Mouse (Mus musculus): ENCODE results near the gene Actrt2. TPM values are rescaled to one million over a fixed set of nuclear protein-coding genes. Genes with fewer than 3 reads are reported as not detected.

Actrt2 gene
- polyA plus RNA-seq, 1 experiment, result not detected

DNA sequence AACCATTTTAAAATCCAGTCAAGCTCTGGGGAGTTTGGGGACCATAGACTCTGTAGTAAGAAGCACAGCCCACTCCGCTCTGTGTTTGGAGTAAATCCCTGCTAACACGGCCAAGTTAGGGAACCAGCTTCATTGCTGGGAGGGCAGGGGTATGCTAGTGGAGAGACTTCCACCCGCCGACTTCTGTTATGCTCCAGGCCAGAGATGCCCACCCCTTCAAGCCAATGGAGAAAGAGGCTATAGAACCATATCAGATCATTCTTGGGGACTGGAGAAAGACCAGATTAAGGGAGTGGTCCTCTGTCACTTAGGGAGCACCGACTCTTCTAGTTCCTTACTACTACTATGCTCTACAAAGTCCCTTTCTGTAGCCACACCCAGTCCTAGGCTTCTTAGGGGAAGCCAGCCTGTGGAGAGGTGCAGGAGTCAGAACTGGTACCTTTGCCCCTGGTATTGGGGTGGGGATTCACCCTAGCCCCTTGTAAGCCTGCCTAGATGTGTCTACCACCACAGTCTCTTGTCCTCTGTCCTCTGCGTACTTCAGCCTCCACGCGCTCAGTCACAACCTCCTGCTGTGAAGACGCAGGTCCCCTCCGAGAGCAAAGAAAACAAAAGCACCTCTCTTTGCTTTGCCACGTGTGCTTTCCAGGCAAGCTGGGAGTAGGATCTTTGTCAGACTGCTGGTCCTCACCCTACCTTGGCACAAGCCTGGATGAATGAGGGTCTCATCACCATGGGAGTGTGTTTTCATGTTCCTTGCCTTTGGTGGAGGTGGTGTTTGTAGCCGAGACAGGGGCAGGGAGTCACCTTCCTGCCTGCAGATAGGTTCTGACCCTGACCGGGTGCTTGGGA is 27.9 kb downstream of the Actrt2 start:
- no peak for TF ChIP-seq CEBPB (IDR thresholded peaks at IDR 0.05; ENCODE audit: insufficient read depth, poor library complexity, severe bottlenecking)
- no peak for TF ChIP-seq MAX (IDR thresholded peaks at IDR 0.05; ENCODE audit: low read depth)
- no peak for TF ChIP-seq TCF12 (IDR thresholded peaks at IDR 0.05; ENCODE audit: insufficient read depth, poor library complexity, severe bottlenecking)
- no peak for TF ChIP-seq POLR2A (IDR thresholded peaks at IDR 0.05; ENCODE audit: insufficient read length, low read depth)
- no peak for TF ChIP-seq SRF (IDR thresholded peaks at IDR 0.05; ENCODE audit: control insufficient read depth, insufficient read length, low read depth)
- no peak for TF ChIP-seq MYOD1 (IDR thresholded peaks at IDR 0.05; ENCODE audit: control insufficient read depth in 1 of 3, insufficient read length in 2 of 3, low read depth in 2 of 3)
- TF ChIP-seq E2F4 (IDR thresholded peaks at IDR 0.05; ENCODE audit: insufficient read depth), result no peak
- no peak for TF ChIP-seq POLR2AphosphoS2 (IDR thresholded peaks at IDR 0.05; ENCODE audit: insufficient read length, low read depth)
- no peak for TF ChIP-seq MYOG (IDR thresholded peaks at IDR 0.05; ENCODE audit: control insufficient read depth in 1 of 3, insufficient read depth in 1 of 3, insufficient read length in 2 of 3, low read depth in 2 of 3)
- no peak for TF ChIP-seq TCF3 (IDR thresholded peaks at IDR 0.05; ENCODE audit: insufficient read length, low read depth)
- TF ChIP-seq USF1 (IDR thresholded peaks at IDR 0.05; ENCODE audit: low read depth), result no peak
- no peak for TF ChIP-seq REST (IDR thresholded peaks at IDR 0.05; ENCODE audit: insufficient read depth, insufficient read length)
- H3K27me3 ChIP-seq (ENCODE audit: control insufficient read depth, insufficient read depth, insufficient read length), result no peaks in the 10 kb centered on the region

DNA sequence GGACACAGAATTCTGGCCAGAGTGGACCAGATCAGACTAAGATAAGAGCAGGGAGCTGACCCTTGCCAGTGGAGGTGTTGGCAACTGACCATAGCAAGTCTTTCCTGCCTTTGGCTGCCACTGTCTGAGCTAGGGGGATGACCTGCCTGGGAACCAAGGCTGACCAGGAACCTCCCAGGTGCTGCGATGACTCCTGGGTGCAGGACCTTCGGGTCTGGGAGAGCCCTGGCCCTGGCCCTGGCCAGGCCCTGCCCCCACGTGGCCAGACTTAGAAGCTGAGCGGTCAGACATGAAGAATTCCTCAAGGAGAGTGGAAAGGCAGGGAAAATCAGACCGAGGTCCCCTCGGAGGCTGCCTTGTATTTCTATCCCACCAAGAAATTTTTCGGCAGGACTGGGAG is 28.5 kb downstream of the Actrt2 start:
- no peak overlapping the region for H3K4me3 ChIP-seq
- no peak overlapping the region for H3K4me2 ChIP-seq (ENCODE audit: low read depth)
- H3K79me2 ChIP-seq (ENCODE audit: control insufficient read depth, insufficient read depth), result no peaks in the 10 kb centered on the region
- H3K27me3 ChIP-seq (ENCODE audit: control insufficient read depth, insufficient read depth, insufficient read length), result no peaks in the 10 kb centered on the region
- H3ac ChIP-seq (ENCODE audit: control insufficient read depth, insufficient read length), result no peak overlapping the region
- TF ChIP-seq CEBPB (IDR thresholded peaks at IDR 0.05; ENCODE audit: insufficient read depth, poor library complexity, severe bottlenecking) (no peak), TCF3 (IDR thresholded peaks at IDR 0.05; ENCODE audit: insufficient read length, low read depth) (no peak), POLR2AphosphoS2 (IDR thresholded peaks at IDR 0.05; ENCODE audit: insufficient read length, low read depth) (no peak), E2F4 (IDR thresholded peaks at IDR 0.05; ENCODE audit: insufficient read depth) (no peak), MAX (IDR thresholded peaks at IDR 0.05; ENCODE audit: low read depth) (no peak), USF1 (IDR thresholded peaks at IDR 0.05; ENCODE audit: low read depth) (no peak), MYOD1 (IDR thresholded peaks at IDR 0.05; ENCODE audit: control insufficient read depth in 1 of 3, insufficient read length in 2 of 3, low read depth in 2 of 3) (no peak), TCF12 (IDR thresholded peaks at IDR 0.05; ENCODE audit: insufficient read depth, poor library complexity, severe bottlenecking) (no peak)
- H3K36me3 ChIP-seq (ENCODE audit: control insufficient read depth, insufficient read depth), result no peaks in the 10 kb centered on the region

More for the DNA sequence above, 27.9 kb downstream of the Actrt2 start:
- H3ac ChIP-seq (ENCODE audit: control insufficient read depth, insufficient read length), result no peak overlapping the region
- no peaks in the 10 kb centered on the region for H3K79me2 ChIP-seq (ENCODE audit: control insufficient read depth, insufficient read depth)
- H3K36me3 ChIP-seq (ENCODE audit: control insufficient read depth, insufficient read depth), result no peaks in the 10 kb centered on the region
- no peak overlapping the region for H3K4me3 ChIP-seq
- no peak overlapping the region for H3K4me2 ChIP-seq (ENCODE audit: low read depth)

GRCm38 (mm10) chr4:154638320-154638886 is 29.3 kb downstream of the Actrt2 start:
- Histone ChIP-seq H3K36me3 (ENCODE audit: control insufficient read depth, insufficient read depth) (no peaks in the 10 kb centered on the region), H3K79me2 (ENCODE audit: control insufficient read depth, insufficient read depth) (no peaks in the 10 kb centered on the region), H3K27me3 (ENCODE audit: control insufficient read depth, insufficient read depth, insufficient read length) (no peaks in the 10 kb centered on the region), H3ac (ENCODE audit: control insufficient read depth, insufficient read length) (no peak overlapping the region), H3K4me3 (no peak overlapping the region), H3K4me2 (ENCODE audit: low read depth) (no peak overlapping the region)
- TF ChIP-seq POLR2A (IDR thresholded peaks at IDR 0.05; ENCODE audit: insufficient read length, low read depth) (no peak), SRF (IDR thresholded peaks at IDR 0.05; ENCODE audit: control insufficient read depth, insufficient read length, low read depth) (no peak), POLR2AphosphoS2 (IDR thresholded peaks at IDR 0.05; ENCODE audit: insufficient read length, low read depth) (no peak), CEBPB (IDR thresholded peaks at IDR 0.05; ENCODE audit: insufficient read depth, poor library complexity, severe bottlenecking) (no peak), MAX (IDR thresholded peaks at IDR 0.05; ENCODE audit: low read depth) (no peak), MYOG (IDR thresholded peaks at IDR 0.05; ENCODE audit: control insufficient read depth in 1 of 3, insufficient read depth in 1 of 3, insufficient read length in 2 of 3, low read depth in 2 of 3) (no peak), REST (IDR thresholded peaks at IDR 0.05; ENCODE audit: insufficient read depth, insufficient read length) (no peak), TCF12 (IDR thresholded peaks at IDR 0.05; ENCODE audit: insufficient read depth, poor library complexity, severe bottlenecking) (no peak), MYOD1 (IDR thresholded peaks at IDR 0.05; ENCODE audit: control insufficient read depth in 1 of 3, insufficient read length in 2 of 3, low read depth in 2 of 3) (no peak)

GRCm38 (mm10) chr4:154637468-154638319 is 30.0 kb downstream of the Actrt2 start:
- no peak overlapping the region for H3K4me3 ChIP-seq
- H3K79me2 ChIP-seq (ENCODE audit: control insufficient read depth, insufficient read depth), result no peaks in the 10 kb centered on the region
- no peak overlapping the region for H3K4me2 ChIP-seq (ENCODE audit: low read depth)
- H3K36me3 ChIP-seq (ENCODE audit: control insufficient read depth, insufficient read depth), result no peaks in the 10 kb centered on the region
- H3K27me3 ChIP-seq (ENCODE audit: control insufficient read depth, insufficient read depth, insufficient read length), result no peaks in the 10 kb centered on the region
- TF ChIP-seq TCF12 (IDR thresholded peaks at IDR 0.05; ENCODE audit: insufficient read depth, poor library complexity, severe bottlenecking) (no peak), POLR2A (IDR thresholded peaks at IDR 0.05; ENCODE audit: insufficient read length, low read depth) (no peak), SRF (IDR thresholded peaks at IDR 0.05; ENCODE audit: control insufficient read depth, insufficient read length, low read depth) (no peak), USF1 (IDR thresholded peaks at IDR 0.05; ENCODE audit: low read depth) (no peak), E2F4 (IDR thresholded peaks at IDR 0.05; ENCODE audit: insufficient read depth) (no peak), POLR2AphosphoS2 (IDR thresholded peaks at IDR 0.05; ENCODE audit: insufficient read length, low read depth) (no peak), MYOD1 (IDR thresholded peaks at IDR 0.05; ENCODE audit: control insufficient read depth in 1 of 3, insufficient read length in 2 of 3, low read depth in 2 of 3) (no peak), MYOG (IDR thresholded peaks at IDR 0.05; ENCODE audit: control insufficient read depth in 1 of 3, insufficient read depth in 1 of 3, insufficient read length in 2 of 3, low read depth in 2 of 3) (no peak), CEBPB (IDR thresholded peaks at IDR 0.05; ENCODE audit: insufficient read depth, poor library complexity, severe bottlenecking) (no peak)
- H3ac ChIP-seq (ENCODE audit: control insufficient read depth, insufficient read length), result no peak overlapping the region
